Mouse (Mus musculus) gastrocnemius, postnatal 25 days (tissue): Measurements from ENCODE around the gene Igf2bp3. TPM values are rescaled to one million over a fixed set of nuclear protein-coding genes. Genes with fewer than 3 reads are reported as not detected.

ENCODE experiments used
- DNase-seq: peaks from one replicate; pipeline ENCODE4 v3.0.0; 2022
- total RNA-seq, 2 experiments: library from RNA; stranded (reverse); gene quantifications; 1 replicate in 1 of 2; 2 replicates in 1 of 2; pipeline ENCODE4 v1.2.3; 2021

Igf2bp3 gene
- total RNA-seq, 2 experiments from 2014 or later = 0.15 to 0.29 TPM

- no peak for DNase-seq
Observed at GRCm38 (mm10) chr6:49068361-49068760, 146.4 kb downstream of the Igf2bp3 start.

DNA sequence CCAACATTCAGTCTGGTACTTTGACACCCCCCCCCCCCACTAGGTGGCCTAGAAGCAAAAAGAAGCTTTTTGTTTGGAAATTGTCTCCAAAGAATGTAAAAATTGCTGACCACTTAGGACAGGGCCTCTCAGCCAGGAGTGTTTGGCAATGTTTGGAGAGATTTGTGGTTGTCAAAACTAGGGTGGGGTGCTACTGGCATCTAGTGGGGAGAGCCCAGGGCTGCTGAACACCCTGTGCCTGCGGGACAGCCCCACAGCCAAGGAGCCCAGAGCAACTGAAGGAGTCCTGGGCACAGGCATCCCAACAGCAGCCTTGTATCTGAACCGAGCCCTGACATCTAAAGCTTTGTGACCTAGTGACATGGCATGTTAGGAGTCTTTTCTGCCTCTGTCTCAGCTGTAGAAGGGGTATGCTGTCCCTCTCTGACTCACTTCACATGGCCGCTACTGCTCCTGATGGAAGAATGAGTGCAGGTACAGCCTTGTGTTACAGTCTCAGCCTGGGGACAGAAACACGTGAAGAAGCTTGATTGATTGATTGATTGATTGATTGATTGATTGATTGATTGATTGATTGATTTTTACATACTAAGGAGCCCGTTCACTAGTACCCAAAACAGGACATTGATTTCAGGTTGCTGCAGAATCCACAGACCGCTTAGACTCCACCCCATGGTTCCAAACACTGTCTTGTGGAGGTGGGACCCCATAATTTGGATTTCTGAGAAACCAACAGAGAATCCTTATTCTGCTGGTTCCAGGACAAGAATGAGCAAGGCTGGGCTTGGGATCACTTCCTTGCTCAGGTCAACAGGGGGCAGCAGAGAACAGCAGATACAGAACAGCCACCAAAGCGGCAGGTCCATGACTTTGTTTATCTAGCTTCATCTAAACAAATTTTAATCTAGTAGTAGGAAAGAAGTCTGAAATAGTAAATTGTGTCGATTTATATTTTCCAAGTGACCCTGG is 157.4 kb downstream of the Igf2bp3 start:
- DNase-seq = peak; percentile 32

- DNase-seq = no peak
Observed at GRCm38 (mm10) chr6:49056009-49056408, 158.7 kb downstream of the Igf2bp3 start.

- no peak for DNase-seq
Observed at GRCm38 (mm10) chr6:49055256-49055733, 159.5 kb downstream of the Igf2bp3 start.

GRCm38 (mm10) chr6:49052191-49052590 is 162.6 kb downstream of the Igf2bp3 start:
- no peak for DNase-seq

DNA sequence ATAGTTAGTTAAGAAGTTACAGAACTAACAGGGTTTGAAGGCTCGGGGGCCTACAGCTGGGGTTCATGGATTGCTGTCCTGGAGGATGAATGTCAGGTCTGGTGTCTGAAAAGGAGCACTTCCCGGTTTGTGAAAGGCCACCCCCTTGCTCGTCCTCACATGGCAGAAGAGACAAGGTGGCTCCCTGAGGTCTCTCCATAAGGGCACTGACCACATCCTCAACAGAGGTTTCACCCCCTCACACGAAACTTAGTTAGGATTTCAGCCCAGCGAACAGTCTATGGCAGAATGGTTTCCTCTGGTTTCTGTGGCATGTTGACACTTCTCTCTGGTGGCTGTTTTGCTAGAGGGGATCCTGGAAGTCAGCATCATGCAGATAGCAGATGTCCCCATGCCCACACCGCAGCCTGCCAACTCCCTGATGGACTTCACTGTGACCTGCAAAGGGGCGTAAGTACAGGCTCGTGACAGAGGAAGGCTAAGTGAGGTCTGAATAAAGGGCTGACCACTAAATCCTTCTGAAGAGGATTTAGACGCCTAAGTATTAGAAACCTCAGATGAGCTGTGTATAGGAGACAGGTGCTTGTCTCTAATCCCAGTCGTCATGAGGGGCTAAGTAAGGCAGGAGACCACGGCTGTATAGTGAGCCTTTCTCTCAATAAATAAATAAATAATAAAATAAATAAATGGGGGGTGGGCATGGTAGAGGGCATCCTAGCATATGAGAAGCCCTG is 163.9 kb downstream of the Igf2bp3 start:
- no peak for DNase-seq

- DNase-seq = no peak
Observed at GRCm38 (mm10) chr6:49048395-49048794, 166.4 kb downstream of the Igf2bp3 start.

- no peak for DNase-seq
Observed at GRCm38 (mm10) chr6:49047848-49048247, 166.9 kb downstream of the Igf2bp3 start.

DNA sequence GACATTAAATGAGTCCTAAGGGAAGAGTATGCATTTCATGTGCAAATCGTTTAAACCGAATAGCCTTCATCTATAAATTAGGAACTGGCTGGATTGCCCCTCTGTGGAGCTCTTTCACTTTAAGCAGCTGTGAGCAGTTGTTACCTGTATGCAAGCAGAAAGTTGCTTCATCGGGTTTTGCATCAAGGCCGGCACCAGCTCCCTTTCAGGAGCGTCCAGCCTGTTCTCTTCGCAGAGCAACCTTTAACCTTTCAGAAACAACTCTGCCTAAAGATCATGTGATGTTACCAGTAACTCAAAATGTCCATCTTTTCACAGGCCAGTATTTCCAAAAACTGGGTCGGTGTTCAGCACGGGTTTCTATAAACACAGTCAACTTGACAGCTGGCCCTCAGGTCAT is 167.8 kb downstream of the Igf2bp3 start:
- DNase-seq = no peak

- DNase-seq = no peak
Observed at GRCm38 (mm10) chr6:49046502-49046901, 168.3 kb downstream of the Igf2bp3 start.

GRCm38 (mm10) chr6:49039470-49040180 is 175.1 kb downstream of the Igf2bp3 start:
- DNase-seq = peak; percentile 30

DNA sequence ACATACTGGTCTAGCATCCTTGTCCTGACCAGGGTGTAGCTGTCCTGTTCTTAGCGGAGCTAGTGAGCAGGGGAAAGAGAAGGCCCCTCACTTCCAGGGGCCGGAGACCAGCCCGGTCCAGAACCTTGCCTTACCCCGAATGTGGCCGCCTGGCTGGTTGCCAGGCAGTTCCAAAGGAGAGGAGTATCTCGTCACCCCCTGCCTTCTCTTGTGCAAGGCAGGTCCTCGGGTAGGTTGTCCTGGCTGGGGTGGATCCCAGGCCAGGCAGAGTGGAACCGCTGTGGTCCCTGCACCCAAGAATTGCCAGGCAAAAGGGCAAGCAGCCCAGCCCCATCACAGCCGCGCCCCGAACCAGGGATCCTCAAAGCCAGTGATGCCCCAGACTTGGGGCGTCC is 177.5 kb downstream of the Igf2bp3 start:
- no peak for DNase-seq

- no peak for DNase-seq
Observed at GRCm38 (mm10) chr6:49036275-49037267, 178.2 kb downstream of the Igf2bp3 start, which contains the start of gene Gpnmb. Gpnmb (plus strand) TSS chr6:49036546.

Other genes starting within 250 kb of the Igf2bp3 start
- gene Doxl2, start 240.0 kb downstream of the Igf2bp3 start, total RNA-seq = not detected
- not detected for gene Svs1, start 228.1 kb downstream of the Igf2bp3 start, total RNA-seq
- gene Gpnmb, start 178.4 kb downstream of the Igf2bp3 start, total RNA-seq = under 1 TPM; 0.87 to 0.96 TPM
- gene Malsu1, start 141.2 kb downstream of the Igf2bp3 start, total RNA-seq = 10 to 100 TPM; 41.5 to 44.0 TPM
- 10 to 100 TPM; 15.8 to 18.6 TPM for gene Tra2a, start 49.1 kb upstream of the Igf2bp3 start, total RNA-seq
- 1 to 10 TPM; 1.8 to 2.0 TPM for gene Ccdc126, start 104.3 kb upstream of the Igf2bp3 start, total RNA-seq
- under 1 TPM; 0.24 to 0.87 TPM for gene Fam221a, start 152.8 kb upstream of the Igf2bp3 start, total RNA-seq
- gene Stk31, start 180.6 kb upstream of the Igf2bp3 start, total RNA-seq = under 1 TPM in 1 of 2 experiments, not detected in 1; 0.21 TPM